Mouse (Mus musculus) naive thymus-derived CD4-positive, alpha-beta T cell, adult 2 months (primary cell): ENCODE measurements around the gene Gpr89.

ENCODE experiments used
- DNase-seq: peaks from one replicate; pipeline ENCODE4 v3.0.0-alpha.2; 2011; ENCODE audit warnings: low read depth

Gene Gpr89

DNA sequence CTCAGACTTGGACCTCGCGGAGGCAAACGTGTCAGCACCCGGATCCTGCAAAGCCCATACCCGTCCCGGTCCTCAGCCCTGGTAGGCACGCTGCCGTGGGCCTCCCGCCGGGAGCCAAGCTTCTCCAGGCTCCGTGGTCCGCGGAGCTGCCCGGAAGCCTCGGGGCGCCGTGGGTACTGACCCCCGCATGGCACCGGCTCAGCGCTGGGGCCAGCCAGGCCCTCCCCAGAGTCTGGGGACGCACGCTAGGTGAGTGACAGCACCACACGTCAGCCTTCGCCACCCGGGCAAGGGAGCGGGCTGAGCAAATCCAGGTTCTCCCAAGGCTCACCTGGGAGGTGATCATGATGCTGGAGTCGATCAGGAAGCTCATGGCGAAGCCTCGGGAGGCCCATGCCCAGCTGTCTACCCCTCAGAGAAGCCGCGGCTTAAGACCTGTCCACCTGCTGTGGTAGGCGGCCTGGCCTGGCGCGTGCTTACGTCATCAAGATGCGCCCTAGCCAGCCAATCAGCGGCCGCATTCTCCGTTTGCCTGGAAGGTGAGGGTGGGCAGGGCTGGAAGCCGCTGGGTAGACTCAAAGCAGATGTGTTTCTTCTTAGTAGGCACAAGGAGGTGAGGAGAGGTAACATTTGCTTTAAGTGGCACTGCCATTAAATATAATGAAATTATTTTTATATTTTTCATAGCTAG, at the start of gene Gpr89:
Gpr89 (minus strand) TSS at position 496 of the 691 bp plus-strand sequence.
- DNase-seq, result peak; percentile 94

DNA sequence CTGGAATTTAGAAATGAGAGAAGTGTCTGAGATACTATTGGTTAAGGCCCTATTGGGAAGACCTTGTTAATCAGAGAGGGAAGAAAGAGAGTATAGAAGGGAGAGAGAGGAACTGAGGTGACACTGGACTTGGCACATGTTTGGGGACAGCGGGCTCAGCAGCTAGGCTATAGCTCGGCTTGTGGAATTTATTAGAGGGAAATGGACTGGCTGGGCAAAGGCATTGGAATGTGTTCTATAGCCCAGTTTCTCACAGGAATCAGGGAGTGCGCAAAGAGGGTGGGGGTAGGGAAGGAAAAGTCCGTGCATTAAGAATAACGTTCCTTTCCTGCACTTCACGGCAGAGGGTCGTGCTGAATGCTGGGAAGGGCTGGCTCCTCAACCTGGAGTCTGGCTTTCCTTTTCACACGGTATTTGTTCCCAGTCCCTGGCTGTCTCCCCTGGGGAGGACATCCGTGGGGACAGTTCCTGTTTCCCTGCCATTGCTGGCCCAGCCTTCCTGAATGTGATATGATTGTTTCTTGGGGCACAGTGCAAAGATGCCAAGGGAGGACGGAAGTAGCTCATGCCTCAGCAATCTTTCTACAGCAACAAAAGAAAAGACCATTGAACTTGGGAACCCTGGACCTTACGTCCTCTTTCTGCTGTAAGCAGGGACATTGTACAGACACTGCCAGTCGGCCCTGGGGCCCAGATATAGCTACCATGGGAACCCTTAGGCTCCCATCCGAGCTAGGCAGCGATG, 48.5 kb upstream of the Gpr89 start:
- no peak for DNase-seq

DNA sequence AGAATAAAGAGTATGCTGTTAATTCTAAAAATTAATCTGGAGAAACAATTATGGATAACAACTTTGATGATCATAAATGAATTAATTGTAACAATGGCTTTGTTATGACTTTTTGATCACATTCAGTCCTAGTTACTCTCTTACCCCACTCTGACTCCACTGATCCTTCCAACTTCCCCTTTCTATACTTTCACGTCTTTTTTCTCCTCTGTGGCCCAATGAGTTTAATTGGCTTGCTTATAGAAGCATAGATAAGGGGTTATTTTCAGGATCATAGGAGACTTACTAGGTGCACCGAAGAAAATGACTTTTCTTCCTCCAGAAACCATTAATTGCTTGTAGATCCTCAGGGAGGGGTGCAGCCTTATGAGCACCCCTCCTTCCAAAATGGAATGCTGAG, 37.6 kb upstream of the Gpr89 start:
- no peak for DNase-seq

DNA sequence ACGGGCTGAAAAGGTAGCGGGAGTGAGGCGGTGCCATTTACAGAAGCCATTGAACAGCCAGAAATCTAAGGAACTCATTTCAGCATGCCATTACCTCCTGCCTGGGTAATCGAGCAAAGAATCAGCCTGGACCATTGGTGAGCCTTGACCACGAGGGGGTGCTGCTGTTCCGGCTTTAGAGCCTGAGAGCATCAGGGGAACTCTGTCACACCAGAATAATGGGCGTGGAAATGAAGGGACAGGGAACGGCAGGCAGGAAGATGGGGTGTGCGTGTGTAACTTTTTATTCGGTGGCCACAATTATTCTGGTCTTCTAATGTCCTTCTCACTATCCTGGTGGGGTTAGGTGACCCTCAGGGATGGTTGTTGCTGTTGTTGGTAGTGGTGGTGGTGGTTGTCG, 33.6 kb upstream of the Gpr89 start:
- peak; percentile 82 for DNase-seq

DNA sequence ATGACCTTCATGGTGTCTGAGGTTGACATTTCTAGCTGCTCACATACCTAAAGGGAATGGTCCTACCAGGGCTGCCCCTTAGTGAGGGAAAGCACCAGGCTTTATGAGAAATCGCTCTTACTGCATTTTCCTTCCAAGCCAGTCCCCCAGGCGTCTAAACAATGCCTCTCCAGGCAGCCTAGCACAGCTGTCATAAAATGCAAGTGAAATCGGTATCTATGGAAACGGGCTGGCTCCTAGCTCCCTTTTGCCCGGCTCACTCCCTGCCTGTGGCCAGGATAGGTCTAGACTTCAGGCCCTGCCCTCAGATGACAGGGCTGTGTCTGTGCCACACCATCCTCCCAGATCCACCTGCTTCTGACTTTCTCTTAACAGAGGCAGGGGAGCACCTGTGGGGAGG, 32.5 kb upstream of the Gpr89 start:
- peak; percentile 3 for DNase-seq

DNA sequence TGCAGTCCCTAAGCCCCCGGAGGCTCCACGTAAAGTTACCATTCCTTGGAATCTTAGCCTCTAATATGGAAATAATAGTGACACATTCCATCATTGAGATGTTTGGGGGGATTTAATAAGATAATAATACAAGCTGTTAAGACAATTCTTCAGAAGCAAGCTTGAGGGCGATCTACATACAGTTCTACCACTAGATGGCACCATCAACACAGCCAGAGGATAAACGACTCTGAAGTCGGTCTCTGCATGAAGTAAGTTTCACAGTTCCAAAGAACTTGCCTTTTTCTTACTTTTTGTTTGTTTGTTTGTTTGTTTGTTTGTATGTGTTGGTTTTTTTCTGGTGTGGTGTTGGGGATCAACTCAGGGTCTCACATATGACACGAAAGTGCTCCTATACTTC, 31.1 kb upstream of the Gpr89 start:
- DNase-seq, result peak; percentile 82

DNA sequence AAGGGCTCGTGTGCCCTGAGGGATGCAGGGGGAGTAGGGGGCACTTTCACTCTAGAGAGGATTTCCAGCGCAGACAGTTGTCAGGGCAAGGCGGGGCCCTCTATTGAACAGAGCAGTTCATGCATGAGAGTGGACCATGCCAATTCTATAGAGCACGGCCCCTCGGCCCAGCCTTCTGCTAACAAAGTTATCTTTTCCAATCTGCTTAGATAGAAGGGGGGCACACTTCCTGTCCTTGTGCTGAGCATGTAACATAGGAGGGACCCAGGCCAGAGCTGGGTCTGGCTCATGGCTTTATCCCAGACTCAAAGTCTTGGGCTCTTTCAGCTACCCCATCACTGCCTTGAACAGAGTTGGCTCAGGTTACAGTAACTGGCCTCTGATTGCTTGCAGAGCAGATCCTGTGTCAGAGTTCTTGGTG, 26.1 kb upstream of the Gpr89 start:
- no peak for DNase-seq

DNA sequence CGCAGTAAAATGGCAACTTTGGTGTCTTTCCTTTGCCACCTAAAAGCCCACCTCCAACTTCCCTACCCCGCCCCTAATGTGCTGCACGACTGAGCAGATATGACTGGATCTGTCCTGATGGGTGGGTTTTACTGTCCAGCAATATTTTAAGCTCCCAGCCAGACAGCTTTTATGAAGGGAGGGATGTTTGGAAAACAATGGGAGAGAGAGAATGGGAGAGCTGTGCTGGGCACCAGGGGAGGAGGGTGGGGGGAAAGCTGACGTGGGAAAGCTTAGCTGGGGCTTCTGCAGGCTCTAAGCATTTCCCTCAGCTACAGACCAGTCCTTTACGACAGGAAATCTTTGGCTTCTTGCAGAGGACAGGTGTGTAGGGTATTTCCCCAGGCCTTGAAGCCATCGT, 20.8 kb upstream of the Gpr89 start, which contains the start of gene Gja8:
Gja8 (minus strand) TSS at position 101 of the 400 bp plus-strand sequence.
- no peak for DNase-seq

DNA sequence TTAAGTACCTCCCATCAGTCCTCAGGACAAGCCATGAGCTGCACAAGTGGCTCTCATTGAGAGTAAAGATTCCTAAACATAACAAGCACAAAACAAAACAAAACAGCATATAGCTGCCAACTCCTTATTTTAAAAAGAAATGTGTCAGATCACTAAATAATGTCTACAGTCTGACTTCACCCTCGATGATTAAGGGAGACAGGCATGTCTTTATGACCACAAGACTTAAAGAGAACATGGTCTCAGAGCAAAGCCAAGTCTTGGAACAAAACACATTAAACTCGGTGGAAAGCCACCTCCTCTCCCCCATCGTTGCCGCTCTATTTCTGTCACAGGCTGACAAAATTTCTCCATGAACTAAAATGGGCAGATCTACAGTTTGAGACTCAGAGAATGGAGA, 19.5 kb upstream of the Gpr89 start:
- no peak for DNase-seq

DNA sequence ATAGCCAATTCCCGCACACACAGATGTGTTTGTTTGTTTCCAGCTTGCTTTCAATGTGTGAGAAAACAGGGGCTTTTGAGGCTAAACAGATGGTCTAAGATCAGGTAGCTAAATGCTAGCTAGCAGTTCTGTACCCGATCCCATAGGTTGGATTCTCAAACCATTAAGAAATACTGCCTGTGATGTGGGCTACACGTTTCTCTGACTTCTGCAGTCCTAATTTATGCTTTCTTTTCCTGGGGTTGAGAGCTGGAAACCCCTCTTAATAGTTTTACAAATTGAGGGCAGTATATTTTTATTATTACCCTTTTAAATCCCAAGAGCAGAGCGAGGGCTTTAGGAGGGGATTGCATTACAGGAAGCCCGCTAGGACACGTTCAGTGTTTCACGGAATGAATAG, 15.8 kb upstream of the Gpr89 start:
- no peak for DNase-seq

DNA sequence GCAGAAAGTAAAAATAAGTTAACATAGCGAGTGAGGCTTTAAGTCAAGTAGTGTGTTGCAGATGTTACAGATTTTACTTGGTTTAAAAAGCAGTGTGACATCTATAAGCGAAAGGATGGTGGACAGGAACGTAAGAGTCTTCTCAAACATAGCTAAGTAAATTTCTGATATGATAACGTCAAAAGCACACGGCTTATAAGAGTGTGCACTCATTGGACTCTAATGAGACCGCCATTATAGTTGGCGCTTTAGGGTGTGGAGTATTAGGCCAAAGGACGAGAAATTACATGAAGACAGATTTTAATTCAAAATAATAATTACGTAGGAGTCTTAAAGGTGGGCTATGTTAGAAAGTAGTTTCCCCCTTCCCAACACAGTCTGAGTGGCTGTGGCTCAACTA, 446 bp upstream of the Gpr89 start:
- DNase-seq, result no peak

DNA sequence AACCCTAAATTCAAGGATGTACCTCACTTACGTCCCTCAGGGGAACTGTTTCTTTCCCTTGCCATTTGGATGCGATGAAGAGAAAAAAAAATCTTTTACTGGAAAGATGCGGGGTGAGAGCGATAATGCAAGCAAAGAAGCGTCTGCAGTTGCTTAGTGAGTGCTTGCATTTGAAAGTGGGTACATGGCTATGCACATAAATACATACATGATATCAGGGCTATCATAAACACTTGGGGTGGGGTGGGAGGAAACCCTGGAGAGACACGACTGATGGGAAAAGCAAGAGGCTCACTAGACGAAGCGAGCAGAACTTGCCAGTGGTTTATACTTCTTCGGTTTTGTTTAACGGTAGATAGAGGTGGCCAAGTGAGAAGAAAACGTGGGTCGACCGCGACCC, 753 bp downstream of the Gpr89 start, which contains the start of gene Gja5:
Gja5 (plus strand) TSS at position 301 of the 400 bp plus-strand sequence.
- no peak for DNase-seq

DNA sequence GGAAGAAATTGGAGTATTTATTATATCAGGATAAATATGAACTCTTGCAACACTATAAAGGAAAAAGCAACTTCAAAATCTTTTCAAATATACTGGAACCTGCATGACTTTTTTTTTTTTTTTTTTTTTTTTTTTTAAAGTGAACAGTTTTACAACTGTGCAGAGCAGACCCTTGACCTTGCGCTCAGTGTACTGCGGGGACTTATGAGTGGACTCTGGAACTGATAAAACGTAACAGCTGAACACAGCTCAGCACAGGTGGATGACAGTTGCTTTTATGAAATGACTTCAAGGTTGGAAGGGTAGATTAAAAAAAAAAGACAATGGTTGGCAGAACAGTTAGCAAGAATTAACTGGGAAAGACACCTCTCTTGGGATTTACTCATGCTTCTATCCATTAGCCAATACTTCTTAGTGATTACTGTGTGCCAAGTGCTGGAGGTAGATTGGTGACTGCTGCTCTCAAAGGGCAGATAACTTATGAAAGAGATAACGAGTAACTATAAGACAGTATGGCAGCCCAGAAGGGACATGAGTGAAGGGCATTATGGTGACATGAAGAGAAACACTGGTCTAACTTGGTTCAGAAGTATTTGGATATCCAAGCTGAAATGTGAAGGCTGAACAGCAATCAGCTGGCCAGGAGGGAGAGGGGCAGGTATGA, 2.7 kb downstream of the Gpr89 start:
- DNase-seq, result no peak

DNA sequence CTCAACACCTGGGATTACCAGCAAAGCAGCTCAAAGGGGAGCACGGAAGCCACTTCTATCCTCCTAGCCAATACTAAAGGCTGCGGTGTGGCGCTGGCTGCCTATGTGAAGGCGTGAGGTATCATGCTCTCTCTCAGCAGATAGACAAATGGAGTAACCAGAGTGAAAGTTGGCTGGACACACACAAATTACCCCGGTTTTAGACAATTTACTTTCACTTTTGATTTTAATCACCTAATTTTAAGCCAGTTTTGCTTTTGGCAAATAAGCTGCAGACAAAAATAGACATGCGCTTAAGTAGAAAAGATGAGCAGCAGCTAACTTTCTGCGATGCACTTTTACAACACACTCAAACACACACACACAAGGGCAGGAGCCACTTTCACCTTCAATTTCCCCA, 21.5 kb downstream of the Gpr89 start:
- no peak for DNase-seq

DNA sequence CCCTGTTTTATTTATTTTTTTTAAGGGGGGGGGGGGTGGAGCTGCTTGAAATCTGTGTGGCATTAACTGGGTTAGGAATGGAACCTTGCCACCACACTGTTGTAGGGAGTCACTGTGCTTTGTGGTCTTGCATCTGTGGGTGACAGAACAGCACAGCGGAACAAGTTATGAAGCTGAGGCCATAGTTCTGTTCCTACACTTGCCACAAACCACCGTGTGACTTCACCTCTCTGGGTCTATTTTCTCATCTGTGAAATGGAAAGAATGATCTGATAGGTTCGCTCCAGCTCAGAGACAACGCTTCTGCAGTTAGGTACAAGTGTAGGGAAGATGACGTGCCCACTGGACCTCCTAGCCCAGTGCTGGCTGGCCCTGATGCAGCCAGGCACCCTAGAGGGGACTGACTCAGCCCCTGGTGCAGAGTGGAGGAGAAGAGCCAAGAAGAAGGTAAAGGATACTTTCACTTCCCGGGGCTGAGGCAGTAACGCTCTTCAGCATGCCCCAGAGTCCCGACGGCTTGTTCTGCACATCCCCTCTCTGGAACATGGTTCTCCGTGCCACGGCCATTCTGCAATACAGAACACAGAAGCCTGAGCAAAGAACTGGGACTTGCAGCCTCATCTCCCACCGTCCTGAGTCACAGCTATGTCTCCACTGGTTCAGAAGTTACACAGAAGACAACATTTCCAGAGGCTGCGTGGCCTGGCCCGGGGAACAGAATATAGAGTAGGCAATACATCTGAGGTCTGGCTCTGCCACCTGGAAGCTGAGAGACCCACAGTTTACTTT, 22.9 kb downstream of the Gpr89 start:
- peak; percentile 16 for DNase-seq

DNA sequence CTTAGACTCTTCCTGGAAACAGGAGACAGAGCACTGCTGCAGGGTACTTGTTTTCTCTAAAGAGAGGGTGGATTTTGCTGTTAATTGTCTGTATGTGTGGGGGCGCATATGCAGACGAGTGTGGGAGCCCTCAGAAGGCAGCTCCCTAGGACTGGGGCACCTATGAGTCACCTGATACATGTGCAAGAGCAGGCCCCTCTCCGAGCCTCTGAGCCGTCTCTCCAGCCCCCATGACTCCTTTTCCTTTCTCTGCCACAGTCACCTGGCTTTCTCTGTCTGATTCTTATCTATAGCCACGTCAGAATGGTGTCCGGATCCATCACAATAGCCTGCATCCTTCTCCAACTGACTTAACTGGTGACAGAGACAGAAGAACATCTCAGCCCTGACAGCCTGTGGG, 23.6 kb downstream of the Gpr89 start:
- no peak for DNase-seq

DNA sequence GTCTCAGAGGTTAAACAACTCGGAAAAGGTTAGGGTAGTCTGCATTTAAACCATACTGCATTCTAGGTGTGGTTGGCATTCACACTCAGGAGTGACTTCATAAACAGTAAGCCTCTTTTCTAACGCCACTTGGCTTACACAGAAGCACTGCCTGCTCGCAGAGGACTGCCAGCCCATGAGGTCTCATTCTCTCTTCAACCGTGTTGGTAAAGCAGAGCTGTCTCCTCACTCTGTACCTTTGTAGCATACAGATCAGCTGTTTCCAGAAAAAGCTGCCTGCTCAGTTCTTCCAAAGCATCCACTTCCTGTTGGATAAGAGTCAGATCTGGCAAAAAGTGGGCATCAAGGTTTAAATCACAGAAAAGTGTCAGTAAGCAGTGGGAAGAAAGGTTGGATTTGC, 24.8 kb downstream of the Gpr89 start:
- no peak for DNase-seq

DNA sequence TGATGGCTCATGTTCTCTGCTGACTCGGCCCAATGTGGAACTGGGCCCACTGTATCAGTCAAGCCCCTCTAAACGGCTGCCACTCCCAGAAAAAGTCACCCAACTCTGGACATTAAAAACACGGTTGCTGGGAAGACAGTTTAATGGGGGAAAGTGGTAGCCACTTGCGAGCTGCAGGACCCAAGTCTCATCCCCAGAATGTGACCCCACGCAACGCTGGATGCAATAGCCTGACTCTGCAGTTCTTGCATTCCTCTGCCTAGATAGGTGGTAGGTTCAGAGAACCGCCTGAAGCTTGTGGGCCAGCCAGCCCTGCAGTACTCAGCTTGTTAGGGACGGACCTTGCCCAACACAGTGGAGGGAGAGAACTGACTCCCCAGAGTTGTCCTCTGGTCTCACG, 25.6 kb downstream of the Gpr89 start:
- DNase-seq, result no peak

DNA sequence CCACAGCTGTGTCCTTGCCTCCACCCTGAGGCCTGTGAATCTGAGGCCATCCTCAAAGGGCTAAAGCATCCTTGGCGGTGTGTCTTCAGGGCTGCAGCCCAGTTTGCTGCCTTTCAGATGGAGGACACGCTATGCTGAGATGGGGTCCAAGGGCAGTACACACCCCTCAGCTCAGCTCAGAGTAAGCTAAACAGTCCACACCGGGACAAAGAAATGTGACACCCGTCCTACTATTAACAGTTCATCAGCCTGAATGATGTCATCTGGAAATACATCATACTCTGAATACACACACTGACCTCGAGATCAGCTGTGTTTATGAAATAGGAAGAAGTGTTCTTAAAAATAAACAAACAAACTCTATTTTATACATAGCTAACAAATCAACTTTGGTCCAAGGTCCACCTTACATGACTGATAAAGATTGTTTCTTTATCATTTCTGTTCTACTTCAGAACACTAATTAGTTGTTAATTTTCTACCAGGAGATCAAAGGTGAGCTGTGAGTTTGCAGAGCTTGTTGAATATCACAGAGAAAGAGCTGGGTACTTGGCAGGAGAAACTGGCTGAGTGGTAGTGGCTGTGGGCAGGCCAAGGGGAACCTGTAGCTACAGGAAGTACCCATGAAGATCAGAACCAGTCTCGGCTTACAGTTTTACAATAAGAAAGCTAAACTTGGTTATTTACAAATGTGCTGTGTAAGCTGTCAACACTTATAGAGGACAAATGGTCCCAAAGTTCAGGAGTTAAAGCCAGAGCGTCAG, 30.2 kb downstream of the Gpr89 start:
- DNase-seq, result no peak

DNA sequence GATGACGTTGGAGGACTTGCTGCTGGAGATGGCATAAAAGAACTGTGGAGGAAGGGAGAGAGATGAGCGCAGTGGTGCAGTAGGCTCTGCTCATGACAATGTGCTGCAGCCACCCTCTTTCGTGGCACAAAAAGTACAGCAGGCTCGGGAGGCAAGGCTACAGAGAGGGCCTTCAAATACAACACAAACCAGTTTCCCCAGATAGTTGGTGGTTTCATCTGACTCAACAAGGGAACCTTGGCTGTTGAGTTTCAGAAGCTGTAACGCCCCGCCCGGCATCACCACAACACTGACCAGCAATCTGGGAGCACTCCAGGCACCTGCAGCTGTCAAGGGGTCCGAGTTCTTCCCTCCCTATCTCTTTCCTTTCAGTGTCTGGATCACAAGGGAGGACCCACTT, 32.6 kb downstream of the Gpr89 start:
- no peak for DNase-seq

DNA sequence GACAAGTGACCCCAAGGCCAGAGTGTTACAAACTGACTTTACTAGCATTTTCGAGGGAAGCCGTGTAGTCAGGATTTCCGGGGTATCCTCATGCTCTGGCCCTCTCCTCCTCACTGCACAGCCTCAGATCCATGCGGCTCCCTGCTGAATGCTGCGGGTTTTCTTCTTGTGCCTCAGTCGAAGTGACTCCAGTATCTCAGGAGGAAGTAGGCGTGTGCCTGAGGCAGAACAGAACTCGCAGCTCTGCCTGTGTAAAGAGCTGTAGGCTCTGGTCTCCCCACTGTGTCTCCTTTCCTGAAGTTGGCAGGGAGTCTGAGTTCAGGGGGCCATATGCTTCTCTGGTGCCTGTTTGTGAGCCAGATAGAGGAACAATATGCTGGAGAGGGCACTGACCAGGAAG, 34.1 kb downstream of the Gpr89 start:
- DNase-seq, result no peak

DNA sequence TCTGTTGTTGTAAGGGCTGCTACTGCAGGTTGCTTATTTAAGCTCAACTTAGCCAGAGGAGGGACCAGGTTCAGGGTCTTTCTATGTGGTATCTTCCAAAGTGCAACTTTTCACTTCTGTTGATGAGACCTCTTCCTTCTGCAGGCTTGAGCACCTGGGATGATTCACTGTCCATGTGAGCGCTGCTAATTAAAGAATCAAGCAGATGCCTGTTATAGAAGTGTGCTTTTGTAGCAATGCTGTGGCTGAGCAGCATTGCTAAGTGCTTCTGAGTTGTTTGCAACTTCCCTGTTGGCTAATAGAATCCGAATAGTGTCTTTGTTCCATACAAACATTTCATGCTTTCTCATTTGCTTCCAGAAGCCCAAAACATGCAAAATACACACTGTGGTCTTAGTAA, 34.9 kb downstream of the Gpr89 start:
- no peak for DNase-seq
